Mouse (Mus musculus) G1E (cell line): ENCODE measurements around the gene Glyr1. TPM values are rescaled to one million over a fixed set of nuclear protein-coding genes. Genes with fewer than 3 reads are reported as not detected.

Experiments used
- ATAC-seq: 2 replicates; pipeline ENCODE4 v1.8.0; 2016; ENCODE audit warnings: mild to moderate bottlenecking; ENCODE audit not compliant: insufficient number of reproducible peaks, poor library complexity, low FRiP score, severe bottlenecking; ENCODE audit errors: extremely low read depth
- DNase-seq: peaks from one replicate; pipeline ENCODE4 v3.0.0; 2012; ENCODE audit warnings: low spot score
- H3K27me3 ChIP-seq: 2 replicates; pipeline ENCODE4 v1.6.1; 2012; ENCODE audit warnings: mild to moderate bottlenecking, low read length, inconsistent platforms; ENCODE audit not compliant: insufficient read depth
- H3K36me3 ChIP-seq: replicated peaks from 2 replicates; pipeline ENCODE3; 2012; ENCODE audit warnings: mild to moderate bottlenecking, inconsistent platforms
- H3K4me1 ChIP-seq: 2 replicates; pipeline ENCODE4 v1.6.1; 2012; ENCODE audit warnings: low read depth, low read length, inconsistent platforms, mixed read lengths; ENCODE audit not compliant: insufficient read depth
- H3K4me3 ChIP-seq: 2 replicates; pipeline ENCODE4 v1.5.1; 2012; ENCODE audit warnings: low read depth, mild to moderate bottlenecking, inconsistent platforms, low read length, moderate library complexity, mixed read lengths
- H3K9me3 ChIP-seq: replicated peaks from 2 replicates; pipeline ENCODE4 v1.6.1; 2012; ENCODE audit warnings: inconsistent platforms
- CTCF ChIP-seq: IDR thresholded peaks from 2 replicates; pipeline ENCODE4 v1.5.1; 2012; ENCODE audit warnings: low read depth, low read length, inconsistent platforms, mixed read lengths
- GATA1 ChIP-seq: IDR thresholded peaks from 2 replicates; pipeline ENCODE4 v1.6.1; 2012; ENCODE audit warnings: borderline replicate concordance, low read length, inconsistent platforms, mixed read lengths
- GATA2 ChIP-seq: IDR thresholded peaks from 2 replicates; pipeline ENCODE4 v1.6.1; 2012; ENCODE audit warnings: low read depth, low read length, inconsistent platforms, borderline replicate concordance
- POLR2AphosphoS5 ChIP-seq: IDR thresholded peaks from 2 replicates; pipeline ENCODE4 v1.6.1; 2012; ENCODE audit warnings: low read depth, low read length, inconsistent platforms; ENCODE audit not compliant: insufficient replicate concordance
- TAL1 ChIP-seq: conservative IDR thresholded peaks from 2 replicates; pipeline ENCODE4 v1.6.1; 2012; ENCODE audit warnings: low read depth, low read length, inconsistent platforms, mixed read lengths
- polyA plus RNA-seq: library from polyadenylated mRNA; stranded (reverse); fragments of >175 nt; gene quantifications from 2 replicates; pipeline ENCODE4 v1.2.3, GENCODE M21; 2012
- total RNA-seq, 2 experiments: library from RNA; stranded (forward) in 1 of 2; stranded (reverse) in 1 of 2; fragments of 200-1000 nt in 1 of 2; fragments of >200 nt in 1 of 2; fragmentation: Nextera tagmentation in 1 of 2; gene quantifications; 2 replicates each; pipeline ENCODE4 v1.2.3; 2014 to 2017

The Glyr1 gene
- total and polyA plus RNA-seq, 3 experiments = 25.9 to 118 (median 79.1) TPM

- no peak for ATAC-seq
- H3K4me1 ChIP-seq = peaks cover 22% of the 10 kb centered on the region
- TF ChIP-seq CTCF (no peak), TAL1 (no peak), GATA2 (no peak), POLR2AphosphoS5 (no peak), GATA1 (no peak)
- H3K36me3 ChIP-seq = peaks cover 39% of the 10 kb centered on the region
- DNase-seq = no peak
- H3K27me3 ChIP-seq = peaks cover 8% of the 10 kb centered on the region; the same call in 1 of the 2 replicates
- no peaks in the 10 kb centered on the region for H3K9me3 ChIP-seq
- no peak within 1 kb of the TSS for H3K4me3 ChIP-seq
These were observed 42.6 kb downstream of the Glyr1 start, which contains the start of gene Smim22 for GRCm38 (mm10) chr16:5007067-5007466. Gene Smim22 (plus strand): TSS chr16:5007288.

- no peak for DNase-seq
These were observed 49.1 kb downstream of the Glyr1 start for GRCm38 (mm10) chr16:5000611-5001010.

GRCm38 (mm10) chr16:4998984-4999383 lies 50.7 kb downstream of the Glyr1 start:
- peaks cover 27% of the 10 kb centered on the region for H3K27me3 ChIP-seq
- no peaks in the 10 kb centered on the region for H3K4me1 ChIP-seq
- H3K36me3 ChIP-seq = no peaks in the 10 kb centered on the region
- H3K9me3 ChIP-seq = no peaks in the 10 kb centered on the region
- no peak for ATAC-seq
- TF ChIP-seq GATA1 (no peak), TAL1 (no peak), POLR2AphosphoS5 (no peak)
- no peak for DNase-seq
- H3K4me3 ChIP-seq = no peak overlapping the region

More at GRCm38 (mm10) chr16:5000611-5001010, 49.1 kb downstream of the Glyr1 start:
- H3K4me1 ChIP-seq = no peaks in the 10 kb centered on the region
- ATAC-seq = no peak
- H3K4me3 ChIP-seq = no peak overlapping the region
- H3K9me3 ChIP-seq = no peaks in the 10 kb centered on the region
- TF ChIP-seq GATA2 (no peak), TAL1 (no peak), CTCF (no peak), GATA1 (no peak), POLR2AphosphoS5 (no peak)
- H3K36me3 ChIP-seq = no peaks in the 10 kb centered on the region
- peaks cover 27% of the 10 kb centered on the region for H3K27me3 ChIP-seq

- Histone ChIP-seq H3K4me1 (no peaks in the 10 kb centered on the region; the same call in 1 of the 2 replicates), H3K36me3 (no peaks in the 10 kb centered on the region), H3K27me3 (peaks cover 30% of the 10 kb centered on the region), H3K4me3 (no peak within 1 kb of the TSS), H3K9me3 (no peaks in the 10 kb centered on the region)
- TF ChIP-seq TAL1 = no peak
- TF ChIP-seq POLR2AphosphoS5 = no peak
- no peak for TF ChIP-seq GATA2
- no peak for TF ChIP-seq GATA1
- no peak for TF ChIP-seq CTCF
- ATAC-seq = no peak
- no peak for DNase-seq
These were observed 52.1 kb downstream of the Glyr1 start, which contains the start of gene Sept12 for GRCm38 (mm10) chr16:4997553-4997952. Gene Sept12 (minus strand): TSS chr16:4997852.

GRCm38 (mm10) chr16:4993276-4993675 lies 56.4 kb downstream of the Glyr1 start:
- no peaks in the 10 kb centered on the region for H3K36me3 ChIP-seq
- no peak for TF ChIP-seq GATA1
- no peak for TF ChIP-seq GATA2
- TF ChIP-seq CTCF = no peak
- TF ChIP-seq TAL1 = no peak
- TF ChIP-seq POLR2AphosphoS5 = no peak

GRCm38 (mm10) chr16:4984717-4985116 lies 64.9 kb downstream of the Glyr1 start:
- H3K36me3 ChIP-seq = no peaks in the 10 kb centered on the region
- H3K9me3 ChIP-seq = no peaks in the 10 kb centered on the region
- no peak overlapping the region for H3K4me3 ChIP-seq
- 0 out of 2 replicates have a peak, but pooled peaks cover 2% of the 10 kb centered on the region for H3K4me1 ChIP-seq
- DNase-seq = no peak
- no peak for ATAC-seq
- H3K27me3 ChIP-seq = peaks cover 41% of the 10 kb centered on the region
- no peak for TF ChIP-seq POLR2AphosphoS5
- TF ChIP-seq GATA2 = no peak
- TF ChIP-seq TAL1 = no peak
- no peak for TF ChIP-seq GATA1

More at GRCm38 (mm10) chr16:4993276-4993675, 56.4 kb downstream of the Glyr1 start:
- no peaks in the 10 kb centered on the region; the same call in 1 of the 2 replicates for H3K4me1 ChIP-seq
- peaks cover 35% of the 10 kb centered on the region for H3K27me3 ChIP-seq
- ATAC-seq (no peak), DNase-seq (no peak)
- H3K4me3 ChIP-seq = no peak overlapping the region
- no peaks in the 10 kb centered on the region for H3K9me3 ChIP-seq
